Mouse (Mus musculus): ENCODE data around the gene Col16a1. TPM values are rescaled to one million over a fixed set of nuclear protein-coding genes. Genes with fewer than 3 reads are reported as not detected.

Gene Col16a1
- total RNA-seq, 1 experiment from 2014 or later: 4.6 TPM

- ATAC-seq (replicated peaks; ENCODE audit: low read depth, poor library complexity, severe bottlenecking): no peak
Observed at GRCm38 (mm10) chr4:130079521-130079920, 31.9 kb downstream of the Col16a1 start.

DNA sequence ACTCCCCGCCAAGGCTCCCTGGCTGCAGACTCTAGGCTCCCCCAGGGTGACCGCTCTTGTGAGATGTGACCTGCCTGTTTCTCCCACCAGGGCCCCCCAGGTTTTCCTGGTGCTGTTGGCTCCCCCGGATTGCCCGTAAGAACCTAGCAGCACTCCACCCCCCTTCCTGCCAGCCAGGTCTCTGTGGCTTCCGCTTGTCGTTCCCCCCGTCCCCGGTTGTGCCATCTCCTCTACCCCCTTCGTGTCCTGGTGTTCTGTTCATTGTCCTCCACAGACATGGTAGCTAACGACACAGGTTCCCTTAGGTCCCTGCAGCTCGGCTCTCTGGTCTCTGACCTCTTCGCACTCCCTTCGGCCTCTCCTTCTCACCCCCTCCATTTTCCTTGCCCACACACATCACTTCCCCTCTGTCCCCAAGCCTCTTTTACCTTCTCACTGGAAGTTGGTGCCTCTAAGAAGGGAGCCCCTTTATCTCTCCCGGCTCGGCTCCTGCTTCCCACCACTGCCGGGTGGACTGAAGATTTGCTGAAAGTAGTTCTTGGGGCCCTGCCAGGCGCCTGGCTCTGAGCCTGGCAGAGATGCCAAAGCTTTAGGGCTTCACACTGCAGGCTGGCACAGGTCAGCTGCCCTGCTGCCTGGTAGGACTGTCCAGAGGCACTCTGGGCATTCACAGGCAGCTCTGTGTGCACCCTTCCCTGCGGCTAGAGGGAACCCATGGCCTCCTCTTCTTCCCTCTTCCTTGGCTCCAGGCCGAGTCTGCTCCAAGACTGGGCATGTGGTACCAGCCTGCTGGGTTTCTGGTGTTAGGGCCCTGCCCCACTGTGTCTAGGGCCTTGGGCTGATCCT lies 33.9 kb downstream of the Col16a1 start:
- ATAC-seq (replicated peaks; ENCODE audit: low read depth, poor library complexity, severe bottlenecking): peak; percentile 59

- no peak for ATAC-seq (replicated peaks; ENCODE audit: low read depth, poor library complexity, severe bottlenecking)
Observed at GRCm38 (mm10) chr4:130082211-130082610, 34.6 kb downstream of the Col16a1 start.

GRCm38 (mm10) chr4:130084331-130084945 lies 36.8 kb downstream of the Col16a1 start:
- no peak for ATAC-seq (replicated peaks; ENCODE audit: low read depth, poor library complexity, severe bottlenecking)

DNA sequence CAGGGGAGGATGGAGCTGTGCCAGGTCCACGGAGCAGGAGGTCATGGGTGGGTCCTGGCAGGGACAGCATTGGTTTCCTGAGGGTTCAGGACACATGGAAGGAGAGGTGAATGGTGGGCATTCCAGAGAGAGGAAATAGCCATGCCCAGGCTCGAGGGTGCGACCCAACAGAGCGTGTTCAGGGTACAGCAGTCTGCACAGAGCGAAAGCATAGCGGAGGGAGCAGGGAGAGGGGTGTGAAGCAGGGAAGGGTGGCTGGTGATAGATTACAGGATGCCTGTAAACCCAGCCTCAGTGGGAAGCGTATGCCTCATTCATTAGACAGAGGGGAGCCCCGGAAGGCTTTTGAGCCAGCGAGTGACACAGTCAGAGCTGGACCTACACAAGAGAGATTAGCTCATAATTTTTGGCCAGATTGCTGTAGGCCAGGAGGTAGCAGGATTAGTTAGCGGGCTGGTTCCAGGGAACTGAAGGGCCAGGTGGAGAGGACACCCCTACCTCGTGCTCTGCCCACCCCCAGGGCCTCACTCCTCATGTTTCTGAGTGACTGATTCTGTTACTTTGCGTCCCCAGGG lies 37.7 kb downstream of the Col16a1 start:
- no peak for ATAC-seq (replicated peaks; ENCODE audit: low read depth, poor library complexity, severe bottlenecking)

DNA sequence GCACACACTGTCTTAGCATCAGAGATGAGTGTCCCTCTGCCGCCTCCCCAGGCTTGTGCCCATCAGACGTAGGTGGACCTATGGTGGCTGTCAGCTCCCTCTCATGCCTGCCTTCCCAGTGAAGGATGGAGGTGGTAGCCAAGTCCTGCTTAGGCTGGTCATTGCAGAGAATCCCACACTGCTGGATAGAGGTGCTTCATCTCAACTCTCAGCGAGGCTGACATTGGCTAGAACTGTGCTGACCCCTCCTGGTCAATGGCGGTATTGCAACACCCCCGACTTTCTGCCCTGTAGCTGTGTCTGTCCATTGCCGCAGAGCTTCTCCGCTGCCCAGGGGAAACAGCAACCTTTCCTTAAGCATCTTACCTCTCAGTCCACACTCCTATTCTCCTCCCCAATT lies 39.7 kb downstream of the Col16a1 start:
- peak; percentile 93 for ATAC-seq (replicated peaks; ENCODE audit: low read depth, poor library complexity, severe bottlenecking)

DNA sequence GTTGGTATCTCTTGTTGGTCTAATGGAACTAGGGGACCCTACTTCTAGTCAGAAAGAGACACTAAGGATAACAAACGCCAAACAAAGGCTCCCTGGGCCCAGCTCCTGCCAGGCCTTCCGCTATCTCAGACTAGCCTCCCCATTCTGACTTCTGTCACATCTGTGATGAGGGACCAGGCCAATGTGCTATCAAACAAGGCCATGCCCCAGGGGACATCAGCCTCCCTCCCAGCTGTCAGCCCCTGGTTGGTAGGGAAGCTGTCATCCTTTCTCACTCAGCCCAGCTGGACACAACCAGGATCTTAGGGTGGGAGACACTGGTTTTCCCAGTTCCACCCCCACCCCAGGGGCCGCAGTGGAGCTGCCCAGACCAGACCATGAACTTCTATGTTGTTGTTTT lies 47.5 kb downstream of the Col16a1 start:
- no peak for ATAC-seq (replicated peaks; ENCODE audit: low read depth, poor library complexity, severe bottlenecking)

DNA sequence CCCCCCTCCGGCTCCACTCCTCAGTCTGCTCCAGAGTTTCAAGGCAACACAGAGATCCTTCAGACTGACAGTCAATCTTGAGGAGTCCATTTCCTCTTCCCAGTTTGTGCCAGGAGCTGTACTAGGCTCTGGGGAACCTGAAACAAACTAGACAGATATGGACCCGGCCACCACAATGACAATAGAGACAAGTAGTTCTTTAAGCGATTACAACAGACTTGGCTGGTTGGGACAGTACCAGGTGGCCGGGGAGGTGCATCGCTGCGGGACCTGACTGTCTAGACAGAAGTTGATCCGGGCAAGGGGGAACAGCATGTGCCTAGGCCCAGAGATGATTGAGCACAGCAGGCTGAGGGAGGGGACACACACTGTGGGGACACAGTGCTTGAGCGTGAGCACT lies 53.5 kb downstream of the Col16a1 start:
- ATAC-seq (replicated peaks; ENCODE audit: low read depth, poor library complexity, severe bottlenecking): no peak

DNA sequence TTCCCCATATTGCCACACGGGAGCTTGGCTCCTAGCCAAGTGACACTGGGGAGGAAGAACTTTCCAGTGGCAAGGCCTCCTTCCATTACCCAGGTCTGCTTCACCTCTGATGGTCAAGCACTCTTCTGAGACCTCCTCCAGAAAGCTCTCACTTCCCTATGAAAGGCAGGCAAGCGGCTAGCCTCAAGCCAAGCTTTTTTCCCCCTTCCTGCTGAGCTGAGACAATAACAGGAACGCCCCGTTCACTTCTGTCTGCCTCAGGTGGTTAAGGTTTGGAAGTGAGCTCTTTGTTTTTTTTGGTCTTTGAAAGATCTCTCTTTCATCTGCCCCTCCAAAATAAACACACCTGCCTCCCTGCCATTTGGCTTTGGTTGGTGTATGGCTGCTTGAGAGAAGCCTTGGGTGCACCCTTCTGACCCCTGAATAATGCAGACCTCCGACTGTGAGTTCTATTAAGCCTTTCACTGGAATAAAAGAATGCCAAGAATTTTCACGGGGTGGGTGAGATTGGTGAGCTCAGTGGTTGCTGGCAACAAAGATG lies 54.5 kb downstream of the Col16a1 start, which contains the start of gene Pef1:
Pef1 (plus strand) TSS at position 448 of the 541 bp plus-strand sequence.
- ATAC-seq (replicated peaks; ENCODE audit: low read depth, poor library complexity, severe bottlenecking): peak; percentile 39; the same call in 1 of the 2 replicates

GRCm38 (mm10) chr4:130103632-130104031 lies 56.0 kb downstream of the Col16a1 start:
- no peak for ATAC-seq (replicated peaks; ENCODE audit: low read depth, poor library complexity, severe bottlenecking)

DNA sequence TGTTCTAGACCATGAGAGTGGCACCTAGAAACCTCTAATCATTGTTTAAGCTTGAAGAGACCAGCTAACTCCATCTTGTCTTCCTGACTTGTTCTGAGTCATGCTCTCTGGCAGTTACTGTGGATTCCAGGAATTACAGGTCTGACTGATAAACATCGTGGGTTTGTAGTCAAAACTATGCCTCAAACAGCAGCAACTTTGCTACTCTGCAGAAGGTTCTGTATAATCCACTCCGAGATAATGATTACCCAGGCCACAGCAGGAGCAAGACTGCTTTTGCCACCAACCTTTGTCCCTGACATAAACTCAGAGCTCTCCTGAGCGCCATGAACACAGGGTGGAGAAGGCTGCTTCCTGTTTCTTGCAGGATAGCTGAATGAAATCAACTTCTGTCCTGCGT lies 56.9 kb downstream of the Col16a1 start:
- ATAC-seq (replicated peaks; ENCODE audit: low read depth, poor library complexity, severe bottlenecking): no peak

DNA sequence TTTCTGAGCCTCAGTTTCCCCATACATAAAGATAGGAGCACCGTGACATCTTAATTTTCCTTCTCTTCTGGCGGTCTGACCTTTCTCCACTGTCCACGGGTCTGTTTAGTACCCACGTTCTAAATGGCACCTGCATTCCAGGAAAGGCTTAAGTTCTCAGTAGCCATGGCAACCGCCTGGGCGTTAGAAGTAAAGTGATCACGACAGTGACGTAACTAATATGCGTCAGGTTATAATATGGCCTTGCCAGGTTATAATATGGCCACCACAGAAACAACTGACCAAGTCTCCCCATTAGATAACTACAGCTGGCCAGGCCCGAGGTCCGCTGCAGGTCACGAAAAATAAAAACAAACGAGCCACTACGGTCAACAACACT lies 59.4 kb downstream of the Col16a1 start:
- ATAC-seq (replicated peaks; ENCODE audit: low read depth, poor library complexity, severe bottlenecking): peak; percentile 59

DNA sequence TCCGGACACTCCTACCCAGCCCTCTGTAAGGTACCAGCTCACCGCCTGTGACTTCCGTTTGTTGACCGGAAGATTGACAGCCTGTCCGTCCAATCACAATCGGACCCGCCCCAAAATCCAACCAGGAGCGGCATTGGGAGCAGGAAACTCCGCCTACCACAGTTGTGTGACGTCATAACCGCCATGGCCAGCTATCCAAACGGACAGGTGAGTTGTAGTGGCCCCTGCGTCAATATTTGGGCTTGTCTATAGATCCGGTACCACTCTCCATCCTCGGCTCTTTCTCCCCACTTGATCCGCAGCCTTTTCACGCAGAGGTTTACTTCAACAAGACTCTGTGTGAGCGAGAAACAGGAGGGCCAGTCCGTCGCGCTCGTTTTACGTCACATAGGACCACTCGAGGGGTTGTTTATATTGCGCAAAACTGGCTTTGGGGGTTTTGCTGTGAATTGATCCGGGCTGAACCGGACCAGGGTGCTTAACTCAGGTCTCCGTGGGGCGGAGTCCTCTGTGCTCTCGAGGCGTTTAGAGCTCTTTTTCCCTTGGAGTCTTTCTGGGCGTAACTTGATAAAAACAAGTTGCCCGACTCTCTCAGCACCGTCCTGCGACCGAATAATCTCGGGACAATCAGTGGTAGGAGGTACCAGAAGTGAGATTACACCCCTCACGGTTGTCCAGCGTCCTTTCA lies 59.9 kb downstream of the Col16a1 start:
- ATAC-seq (replicated peaks; ENCODE audit: low read depth, poor library complexity, severe bottlenecking): peak; percentile 86

DNA sequence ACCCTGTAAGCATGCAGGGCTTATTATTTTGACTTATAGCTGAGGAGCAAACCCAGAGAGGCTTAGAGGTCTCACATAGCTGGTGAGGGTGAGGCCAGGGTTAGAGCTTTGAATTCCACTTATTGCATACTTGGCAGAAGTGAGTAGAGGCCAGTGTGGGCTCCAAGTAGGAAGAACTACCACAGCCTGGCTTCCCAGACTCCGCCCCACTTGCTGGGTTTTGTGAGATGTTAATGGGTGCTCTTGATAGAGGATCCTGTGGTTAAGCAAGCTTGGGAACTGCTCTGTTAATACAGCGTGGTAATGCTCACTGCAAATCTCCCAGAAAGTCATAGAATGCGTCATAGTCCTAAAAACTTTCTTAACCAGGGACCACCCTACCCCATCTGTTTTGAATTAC lies 61.3 kb downstream of the Col16a1 start:
- 0 out of 2 replicates have a peak, but pooled peaks have one; percentile 14 for ATAC-seq (replicated peaks; ENCODE audit: low read depth, poor library complexity, severe bottlenecking)

GRCm38 (mm10) chr4:130109666-130110065 lies 62.0 kb downstream of the Col16a1 start:
- no peak for ATAC-seq (replicated peaks; ENCODE audit: low read depth, poor library complexity, severe bottlenecking)

- ATAC-seq (replicated peaks; ENCODE audit: low read depth, poor library complexity, severe bottlenecking): no peak
Observed at GRCm38 (mm10) chr4:130110091-130110490, 62.5 kb downstream of the Col16a1 start.

DNA sequence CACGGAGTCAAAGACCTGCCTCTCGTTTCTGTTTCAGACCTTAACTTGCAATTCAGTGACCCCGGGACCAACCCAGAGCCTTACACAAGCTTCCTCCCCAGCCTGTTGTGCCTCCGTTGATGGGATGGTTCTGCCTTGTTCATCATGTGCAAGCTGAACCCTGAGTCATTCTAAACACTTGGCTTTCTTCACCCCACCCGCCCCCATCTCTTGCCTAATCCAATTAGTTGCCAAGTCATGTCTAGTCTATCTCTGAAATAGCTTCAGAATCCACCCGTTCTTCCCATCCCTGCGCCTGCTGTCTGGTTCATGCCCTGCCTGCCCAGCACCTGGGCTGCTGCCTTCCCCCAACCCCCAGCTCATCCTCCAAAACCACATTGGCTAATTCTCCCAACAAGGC lies 64.7 kb downstream of the Col16a1 start:
- peak; percentile 27 for ATAC-seq (replicated peaks; ENCODE audit: low read depth, poor library complexity, severe bottlenecking)

- 0 out of 2 replicates have a peak, but pooled peaks have one; percentile 9 for ATAC-seq (replicated peaks; ENCODE audit: low read depth, poor library complexity, severe bottlenecking)
Observed at GRCm38 (mm10) chr4:130112732-130113131, 65.1 kb downstream of the Col16a1 start.

DNA sequence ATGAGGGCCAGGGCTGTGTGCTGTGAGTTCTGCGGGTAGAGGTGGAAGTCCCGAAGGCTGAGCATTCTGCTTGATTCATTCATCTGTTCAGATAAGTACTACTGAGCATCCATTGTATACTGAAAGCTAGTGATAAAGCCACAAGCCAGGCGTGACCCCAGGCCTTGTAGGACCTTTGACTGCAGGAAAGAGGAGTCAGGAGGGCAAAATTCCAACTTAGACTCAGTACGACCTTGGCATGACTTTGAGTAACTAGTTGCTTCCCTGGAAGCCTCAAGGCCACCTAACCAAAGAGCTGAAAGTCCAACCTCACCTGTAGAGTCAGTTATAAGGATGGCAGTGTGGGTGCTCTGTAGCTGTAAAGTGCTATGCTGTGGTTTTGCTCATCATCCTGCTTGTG lies 73.1 kb downstream of the Col16a1 start:
- no peak for ATAC-seq (replicated peaks; ENCODE audit: low read depth, poor library complexity, severe bottlenecking)

GRCm38 (mm10) chr4:130121560-130121959 lies 73.9 kb downstream of the Col16a1 start:
- ATAC-seq (replicated peaks; ENCODE audit: low read depth, poor library complexity, severe bottlenecking): no peak

Data from common myeloid progenitor, adult 5-6 weeks (primary cell).